Mouse (Mus musculus) CH12.LX (cell line): ENCODE data around the gene Tekt2. TPM values are rescaled to one million over a fixed set of nuclear protein-coding genes. Genes with fewer than 3 reads are reported as not detected.

ENCODE experiments used
- DNase-seq: peaks from one replicate; pipeline ENCODE4 v3.0.0-alpha.2; 2013; ENCODE audit errors: extremely low read depth
- H3K27ac ChIP-seq: 2 replicates; pipeline ENCODE4 v1.5.1; 2012; ENCODE audit warnings: low read depth, mild to moderate bottlenecking, control low read depth, moderate library complexity; ENCODE audit not compliant: insufficient read depth
- H3K27me3 ChIP-seq: replicated peaks from 2 replicates; pipeline ENCODE3; 2012; ENCODE audit warnings: inconsistent platforms
- H3K36me3 ChIP-seq, 2 experiments: replicated peaks in 1 of 2; 2 replicates each; pipeline versions ENCODE3 to v1.6.1; 2012; ENCODE audit warnings: inconsistent platforms in 1 of 2, low read length in 1 of 2, mild to moderate bottlenecking in 1 of 2, mixed read lengths in 1 of 2, moderate library complexity in 1 of 2; ENCODE audit not compliant: control insufficient read depth in 1 of 2, insufficient read depth in 1 of 2
- H3K4me1 ChIP-seq, 2 experiments: 2 replicates each; pipeline ENCODE4 v1.6.1; 2012; ENCODE audit warnings: inconsistent platforms in 1 of 2, moderate library complexity in 1 of 2; ENCODE audit not compliant: insufficient read depth in 2 of 2, control insufficient read depth in 1 of 2
- H3K4me2 ChIP-seq: 2 replicates; pipeline ENCODE4 v1.6.1; 2012; ENCODE audit warnings: low read depth, mild to moderate bottlenecking, control low read depth; ENCODE audit not compliant: poor library complexity, insufficient read depth, severe bottlenecking
- H3K4me3 ChIP-seq, 3 experiments: fragments of 150-350 bp in 1 of 3; sonication (generic) in 1 of 3; replicated peaks in 1 of 3; 2 replicates each; pipeline versions ENCODE3 to v1.5.1; 2011 to 2012; ENCODE audit warnings: low read depth in 2 of 3, low read length in 2 of 3, mild to moderate bottlenecking in 2 of 3, moderate library complexity in 2 of 3, control low read depth in 1 of 3, improper control_type of control experiment in 1 of 3, inconsistent platforms in 1 of 3, mixed read lengths in 1 of 3; ENCODE audit not compliant: poor library complexity in 1 of 3
- H3K79me2 ChIP-seq: replicated peaks from 2 replicates; pipeline ENCODE4 v1.6.1; 2012; ENCODE audit warnings: mild to moderate bottlenecking, moderate library complexity; ENCODE audit not compliant: control insufficient read depth, poor library complexity, insufficient read depth, severe bottlenecking; ENCODE audit errors: extremely low read depth
- H3K9ac ChIP-seq: 2 replicates; pipeline ENCODE4 v1.6.1; 2012; ENCODE audit warnings: low read depth, mild to moderate bottlenecking, control low read depth, moderate library complexity; ENCODE audit not compliant: insufficient read depth
- H3K9me3 ChIP-seq: replicated peaks from 2 replicates; pipeline ENCODE3; 2012; ENCODE audit warnings: low read length, inconsistent platforms, mixed read lengths
- BHLHE40 ChIP-seq: IDR thresholded peaks from 2 replicates; pipeline ENCODE4 v1.6.1; 2011; ENCODE audit warnings: mild to moderate bottlenecking, low read depth, low read length, improper control_type of control experiment
- CHD1 ChIP-seq: IDR thresholded peaks from 2 replicates; pipeline ENCODE4 v1.6.1; 2012; ENCODE audit warnings: low read depth, low read length, improper control_type of control experiment, inconsistent platforms
- CHD2 ChIP-seq: IDR thresholded peaks from 2 replicates; pipeline ENCODE4 v1.6.1; 2011; ENCODE audit warnings: low read length, improper control_type of control experiment
- CTCF ChIP-seq, 2 experiments: IDR thresholded peaks in 1 of 2; conservative IDR thresholded peaks in 1 of 2; 2 replicates each; pipeline ENCODE4 v1.5.1; 2011 to 2012; ENCODE audit warnings: low read depth in 2 of 2, low read length in 2 of 2, improper control_type of control experiment in 1 of 2, inconsistent platforms in 1 of 2, mild to moderate bottlenecking in 1 of 2, moderate library complexity in 1 of 2
- ELF1 ChIP-seq: IDR thresholded peaks from 2 replicates; pipeline ENCODE4 v1.6.1; 2014; ENCODE audit warnings: low read depth, mild to moderate bottlenecking, inconsistent platforms, low read length, improper control_type of control experiment
- ETS1 ChIP-seq: conservative IDR thresholded peaks from 2 replicates; pipeline ENCODE4 v1.6.1; 2012; ENCODE audit warnings: low read depth, mild to moderate bottlenecking, inconsistent platforms, low read length, improper control_type of control experiment, moderate library complexity
- GABPA ChIP-seq: IDR thresholded peaks from 2 replicates; pipeline ENCODE4 v1.6.1; 2012; ENCODE audit warnings: low read depth, low read length, improper control_type of control experiment, inconsistent platforms; ENCODE audit not compliant: insufficient replicate concordance
- HCFC1 ChIP-seq: IDR thresholded peaks from 2 replicates; pipeline ENCODE4 v1.6.1; 2012; ENCODE audit warnings: low read depth, mild to moderate bottlenecking, inconsistent platforms, low read length, improper control_type of control experiment
- IRF4 ChIP-seq: IDR thresholded peaks from 2 replicates; pipeline ENCODE4 v1.6.1; 2014; ENCODE audit warnings: low read depth, mild to moderate bottlenecking, inconsistent platforms, low read length, improper control_type of control experiment
- JUN ChIP-seq: IDR thresholded peaks from 2 replicates; pipeline ENCODE4 v1.6.1; 2011; ENCODE audit warnings: low read depth, mild to moderate bottlenecking, low read length, improper control_type of control experiment, moderate library complexity; ENCODE audit not compliant: insufficient read depth
- JUND ChIP-seq: conservative IDR thresholded peaks from 2 replicates; pipeline ENCODE4 v1.6.1; 2011; ENCODE audit warnings: low read depth, low read length, improper control_type of control experiment
- MAFK ChIP-seq: IDR thresholded peaks from 2 replicates; pipeline ENCODE4 v1.6.1; 2011; ENCODE audit warnings: low read length, improper control_type of control experiment; ENCODE audit not compliant: insufficient replicate concordance
- MAX ChIP-seq: IDR thresholded peaks from 2 replicates; pipeline ENCODE4 v1.6.1; 2011; ENCODE audit warnings: low read length, improper control_type of control experiment
- MEF2A ChIP-seq: IDR thresholded peaks from 2 replicates; pipeline ENCODE4 v1.6.1; 2014; ENCODE audit warnings: low read depth, mild to moderate bottlenecking, inconsistent platforms, low read length, improper control_type of control experiment, borderline replicate concordance
- MYC ChIP-seq: IDR thresholded peaks from 2 replicates; pipeline ENCODE4 v1.6.1; 2011; ENCODE audit warnings: low read depth, mild to moderate bottlenecking, improper control_type of control experiment, low read length
- NELFE ChIP-seq: IDR thresholded peaks from 2 replicates; pipeline ENCODE4 v1.6.1; 2011; ENCODE audit warnings: low read depth, low read length, improper control_type of control experiment
- NRF1 ChIP-seq: IDR thresholded peaks from 2 replicates; pipeline ENCODE4 v1.6.1; 2014; ENCODE audit warnings: low read depth, mild to moderate bottlenecking, inconsistent platforms, low read length, improper control_type of control experiment, moderate library complexity
- POLR2A ChIP-seq: IDR thresholded peaks from 2 replicates; pipeline ENCODE4 v1.6.1; 2011; ENCODE audit warnings: low read depth, mild to moderate bottlenecking, improper control_type of control experiment, low read length
- POLR2AphosphoS2 ChIP-seq: IDR thresholded peaks from 2 replicates; pipeline ENCODE4 v1.6.1; 2011; ENCODE audit warnings: low read depth, low read length, improper control_type of control experiment
- RAD21 ChIP-seq: IDR thresholded peaks from 2 replicates; pipeline ENCODE4 v1.6.1; 2011; ENCODE audit warnings: low read depth, mild to moderate bottlenecking, low read length, improper control_type of control experiment, moderate library complexity
- SIN3A ChIP-seq: IDR thresholded peaks from 2 replicates; pipeline ENCODE4 v1.6.1; 2012; ENCODE audit warnings: low read length, improper control_type of control experiment, inconsistent platforms
- SMC3 ChIP-seq: IDR thresholded peaks from 2 replicates; pipeline ENCODE4 v1.6.1; 2011; ENCODE audit warnings: low read depth, low read length, improper control_type of control experiment
- TBP ChIP-seq: conservative IDR thresholded peaks from 2 replicates; pipeline ENCODE4 v1.6.1; 2011; ENCODE audit warnings: low read depth, low read length, improper control_type of control experiment
- USF1 ChIP-seq: IDR thresholded peaks from 2 replicates; pipeline ENCODE4 v1.6.1; 2014; ENCODE audit warnings: low read depth, mild to moderate bottlenecking, inconsistent platforms, low read length, improper control_type of control experiment
- USF2 ChIP-seq: conservative IDR thresholded peaks from 2 replicates; pipeline ENCODE4 v1.6.1; 2011; ENCODE audit warnings: low read depth, low read length, improper control_type of control experiment
- ZC3H11A ChIP-seq: IDR thresholded peaks from 2 replicates; pipeline ENCODE4 v1.6.1; 2012; ENCODE audit warnings: low read depth, mild to moderate bottlenecking, inconsistent platforms, low read length, improper control_type of control experiment
- ZKSCAN1 ChIP-seq: IDR thresholded peaks from 2 replicates; pipeline ENCODE4 v1.6.1; 2012; ENCODE audit warnings: low read depth, inconsistent platforms, low read length, improper control_type of control experiment, borderline replicate concordance
- ZMIZ1 ChIP-seq: IDR thresholded peaks from 2 replicates; pipeline ENCODE4 v1.6.1; 2012; ENCODE audit warnings: low read depth, mild to moderate bottlenecking, inconsistent platforms, low read length, improper control_type of control experiment
- ZNF384 ChIP-seq: IDR thresholded peaks from 2 replicates; pipeline ENCODE4 v1.6.1; 2012; ENCODE audit warnings: low read depth, low read length, improper control_type of control experiment, inconsistent platforms
- dilution Hi-C: fragments of 300-500 bp; cut with MboI; formaldehyde crosslinking; loops from 2 replicates; pipeline ENCODE4 v1.14.3; 2020; ENCODE audit warnings: low sequenced_read_pairs; ENCODE audit not compliant: extremely low pct_unique_long_range_greater_than_20kb, extremely low pct_ligation_motif_present
- in situ Hi-C: fragments of 300-500 bp; cut with MboI; formaldehyde crosslinking; loops from 3 replicates; pipeline ENCODE4 v1.14.3; 2019; ENCODE audit warnings: low sequenced_read_pairs, low pct_ligation_motif_present, low pct_unique_long_range_greater_than_20kb, mixed read lengths
- polyA plus RNA-seq: library from polyadenylated mRNA; unstranded; fragments of >175 nt; gene quantifications from 2 replicates; pipeline ENCODE4 v1.2.1, GENCODE M21; 2012; ENCODE audit warnings: low read depth; ENCODE audit not compliant: insufficient read length
- total RNA-seq, 2 experiments: library from RNA; depleted of rRNA; stranded (reverse); fragments of 300-350 nt in 1 of 2; fragments of >200 nt in 1 of 2; gene quantifications; 2 replicates each; pipeline ENCODE4 v1.2.3; 2012 to 2014

Gene Tekt2
- total and polyA plus RNA-seq, 3 experiments, result 0.08 to 0.24 TPM; not detected in 1

GRCm38 (mm10) chr4:126321854-126322511 is 3.5 kb downstream of the Tekt2 start:
- TF ChIP-seq ZNF384, result no peak
- no peak for TF ChIP-seq SIN3A
- TF ChIP-seq CTCF (conservative IDR thresholded peaks at IDR 0.05 in 1 of 2, IDR thresholded peaks at IDR 0.05 in 1 of 2; ENCODE audit: low read depth in 2 of 2, low read length in 2 of 2), result no peak
- no peak for TF ChIP-seq MEF2A
- no peak for TF ChIP-seq MAFK
- no peak for TF ChIP-seq ELF1
- no peak for TF ChIP-seq JUN
- peaks cover 4 to 17% of the 10 kb centered on the region in 2 experiments; a peak in 3 of 4 replicates for H3K4me1 ChIP-seq

DNA sequence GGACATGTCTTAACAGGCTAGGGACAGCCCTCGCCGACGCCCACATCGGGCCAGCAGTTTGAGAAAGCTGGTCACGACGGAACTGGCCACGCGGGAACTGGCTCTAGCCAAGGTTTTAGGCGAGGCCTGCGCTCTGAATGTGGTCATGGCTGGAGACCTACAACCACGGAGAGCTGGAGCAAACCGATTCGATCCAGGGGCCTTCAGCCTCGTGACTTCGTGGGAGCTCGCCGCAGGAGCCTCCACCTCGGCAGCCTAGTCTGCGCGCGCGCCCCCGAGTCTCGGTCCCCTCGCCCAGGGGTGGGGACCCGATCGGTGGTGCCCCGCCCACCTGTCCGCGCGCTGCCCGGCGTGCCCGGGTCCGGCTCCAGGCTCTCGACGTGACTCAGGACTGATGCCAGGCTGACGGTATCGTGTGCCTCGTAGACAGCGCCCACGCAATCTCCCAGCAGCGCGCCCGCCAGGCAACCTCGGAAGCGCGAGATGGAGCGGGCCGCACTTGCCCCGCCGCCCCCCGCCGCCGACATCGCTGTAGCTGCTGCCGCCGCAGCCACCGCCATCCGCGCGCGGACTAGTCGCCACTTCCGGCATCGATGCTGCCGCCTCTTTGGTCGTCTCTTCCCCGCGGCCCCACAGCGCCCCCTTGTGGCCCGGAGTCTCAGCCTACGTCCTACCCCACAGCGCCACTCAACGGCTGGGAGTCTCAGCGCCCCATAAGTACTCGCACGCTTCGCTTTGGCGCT is 4.2 kb downstream of the Tekt2 start, which contains the start of gene Adprhl2:
TSS of gene Adprhl2 (minus strand) at position 593 of the 743 bp plus-strand sequence.
- dilution Hi-C loops (no loop called here), in situ Hi-C loops (no loop called here)
- Histone ChIP-seq H3K4me2 (peak within 1 kb of the TSS; percentile 84), H3K79me2 (peaks cover 14% of the 10 kb centered on the region), H3K9me3 (no peaks in the 10 kb centered on the region), H3K36me3 (peaks cover 22 to 43% of the 10 kb centered on the region in 2 experiments), H3K4me1 (peaks cover 4 to 17% of the 10 kb centered on the region in 2 experiments; a peak in 3 of 4 replicates), H3K27ac (peak within 1 kb of the TSS; percentile 64), H3K4me3 (peak within 1 kb of the TSS; percentile 89 to 96 (median 94)), H3K9ac (peak within 1 kb of the TSS; percentile 87), H3K27me3 (no peaks in the 10 kb centered on the region)
- peak; percentile 96 for DNase-seq
- peak; percentile 59 for TF ChIP-seq ZNF384
- TF ChIP-seq BHLHE40, result peak; percentile 61
- TF ChIP-seq POLR2A, result peak; percentile 82
- TF ChIP-seq ZMIZ1, result peak; percentile 85
- TF ChIP-seq RAD21, result peak; percentile 54
- TF ChIP-seq NELFE, result peak; percentile 98
- peak; percentile 83; the same call in 1 of the 2 replicates for TF ChIP-seq GABPA
- TF ChIP-seq TBP, result 0 out of 2 replicates have a peak, but pooled peaks have one; percentile 56
- TF ChIP-seq IRF4, result peak; percentile 83
- no peak for TF ChIP-seq USF1
- no peak for TF ChIP-seq ZKSCAN1
- peak; percentile 76; the same call in 1 of the 2 replicates for TF ChIP-seq POLR2AphosphoS2
- peak; percentile 81 for TF ChIP-seq MEF2A
- peak; percentile 89 for TF ChIP-seq HCFC1
- TF ChIP-seq CHD2, result 0 out of 2 replicates have a peak, but pooled peaks have one; percentile 37
- no peak for TF ChIP-seq JUND
- 0 out of 2 replicates have a peak, but pooled peaks have one; percentile 7 for TF ChIP-seq ZC3H11A
- peak; percentile 86 for TF ChIP-seq SMC3
- TF ChIP-seq MAFK, result no peak
- peak; percentile 66; the same call in 1 of the 2 replicates for TF ChIP-seq MYC
- no peak for TF ChIP-seq CHD1
- peak; percentile 91 for TF ChIP-seq SIN3A
- peak; percentile 52 for TF ChIP-seq NRF1
- no peak for TF ChIP-seq USF2
- peak; percentile 71; the same call in 1 of the 2 replicates for TF ChIP-seq MAX
- TF ChIP-seq ELF1, result peak; percentile 92
- no peak for TF ChIP-seq ETS1

More at GRCm38 (mm10) chr4:126321854-126322511, 3.5 kb downstream of the Tekt2 start:
- no peak for DNase-seq
- peak overlapping the region; percentile 17; the same call in 1 of the 2 replicates for H3K4me2 ChIP-seq
- dilution Hi-C loops (no loop called here), in situ Hi-C loops (no loop called here)
- peaks cover 14% of the 10 kb centered on the region for H3K79me2 ChIP-seq
- no peaks in the 10 kb centered on the region for H3K27me3 ChIP-seq
- peak overlapping the region in 1 of 3 experiments; percentile 94 for H3K4me3 ChIP-seq
- H3K36me3 ChIP-seq, result peaks cover 15 to 36% of the 10 kb centered on the region in 2 experiments
- no peak overlapping the region for H3K9ac ChIP-seq
- no peaks in the 10 kb centered on the region for H3K9me3 ChIP-seq
- H3K27ac ChIP-seq, result no peak overlapping the region
